Mouse (Mus musculus): ENCODE measurements around the gene Galnt9. TPM values are rescaled to one million over a fixed set of nuclear protein-coding genes. Genes with fewer than 3 reads are reported as not detected.
A peak's percentile ranks its signal among the peaks of the same experiment; 100 is the strongest.

Galnt9 gene
- polyA plus RNA-seq, 1 experiment from 2014 or later = 0.16 TPM

GRCm38 (mm10) chr5:110635951-110636707 lies 92.0 kb downstream of the Galnt9 start:
- Histone ChIP-seq H3K4me2 (no peak overlapping the region), H3K36me3 (replicated peaks) (no peaks in the 10 kb centered on the region), H3K27me3 (0 out of 2 replicates have a peak, but pooled peaks cover 3% of the 10 kb centered on the region), H3K4me3 (replicated peaks) (no peak overlapping the region), H3K4me1 (replicated peaks) (0 out of 2 replicates have a peak, but pooled peaks cover 3% of the 10 kb centered on the region), H3K9ac (no peak overlapping the region), H3K27ac (replicated peaks) (no peak overlapping the region), H3K9me3 (replicated peaks) (no peaks in the 10 kb centered on the region)
- WGBS (ENCODE audit: insufficient replicate concordance) = 28% methylated on average over 6 of the region's 6 CpGs
- ATAC-seq (ENCODE audit: insufficient read depth) = no peak

- Histone ChIP-seq H3K4me1 (replicated peaks) (0 out of 2 replicates have a peak, but pooled peaks cover 3% of the 10 kb centered on the region), H3K36me3 (replicated peaks) (no peaks in the 10 kb centered on the region), H3K9me3 (replicated peaks) (no peaks in the 10 kb centered on the region), H3K4me2 (no peak overlapping the region), H3K9ac (no peak overlapping the region), H3K27me3 (0 out of 2 replicates have a peak, but pooled peaks cover 3% of the 10 kb centered on the region), H3K27ac (replicated peaks) (no peak overlapping the region), H3K4me3 (replicated peaks) (no peak overlapping the region)
- no peak for ATAC-seq (ENCODE audit: insufficient read depth)
- 58% methylated on average over 7 of the region's 7 CpGs for WGBS (ENCODE audit: insufficient replicate concordance)
These were observed 94.3 kb downstream of the Galnt9 start for GRCm38 (mm10) chr5:110638306-110639074.

DNA sequence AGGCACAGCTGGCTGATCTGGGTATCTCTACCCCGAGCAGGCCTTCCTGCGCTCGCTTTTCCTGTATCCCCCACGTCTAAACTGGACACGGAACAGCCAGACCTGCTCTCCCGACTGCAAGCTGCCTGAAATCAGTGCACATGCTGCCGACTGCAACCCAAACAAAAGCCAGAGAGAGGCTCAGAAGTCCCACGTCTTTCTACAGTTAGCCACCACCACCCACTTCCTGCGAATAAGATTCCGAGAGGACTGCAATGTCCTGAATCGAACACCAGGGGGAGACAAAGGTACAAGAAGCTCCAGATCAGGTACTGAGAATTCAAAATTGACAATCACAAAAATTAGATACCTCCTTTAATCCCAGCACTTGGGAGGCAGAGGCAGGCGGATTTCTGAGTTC lies 95.3 kb downstream of the Galnt9 start:
- H3K9ac ChIP-seq = no peak overlapping the region
- H3K36me3 ChIP-seq (replicated peaks) = no peaks in the 10 kb centered on the region
- 0 out of 2 replicates have a peak, but pooled peaks cover 3% of the 10 kb centered on the region for H3K27me3 ChIP-seq
- 0 out of 2 replicates have a peak, but pooled peaks cover 3% of the 10 kb centered on the region for H3K4me1 ChIP-seq (replicated peaks)
- no peak overlapping the region for H3K4me3 ChIP-seq (replicated peaks)
- ATAC-seq (ENCODE audit: insufficient read depth) = no peak
- peak overlapping the region; percentile 40; the same call in 1 of the 2 replicates for H3K4me2 ChIP-seq
- H3K9me3 ChIP-seq (replicated peaks) = no peaks in the 10 kb centered on the region
- WGBS (ENCODE audit: insufficient replicate concordance) = 18% methylated on average over 12 of the region's 12 CpGs
- no peak overlapping the region for H3K27ac ChIP-seq (replicated peaks)

GRCm38 (mm10) chr5:110646377-110646776 lies 102.2 kb downstream of the Galnt9 start:
- no peak overlapping the region for H3K9ac ChIP-seq
- peak overlapping the region; percentile 1; the same call in 1 of the 2 replicates for H3K4me2 ChIP-seq
- no peak overlapping the region for H3K4me3 ChIP-seq (replicated peaks)
- peaks cover 58% of the 10 kb centered on the region for H3K36me3 ChIP-seq (replicated peaks)
- H3K27me3 ChIP-seq = no peaks in the 10 kb centered on the region
- no peaks in the 10 kb centered on the region for H3K9me3 ChIP-seq (replicated peaks)
- H3K27ac ChIP-seq (replicated peaks) = peak overlapping the region; percentile 59
- peak; percentile 82 for ATAC-seq (ENCODE audit: insufficient read depth)
- H3K4me1 ChIP-seq (replicated peaks) = peaks cover 23% of the 10 kb centered on the region

GRCm38 (mm10) chr5:110652719-110653648 lies 108.8 kb downstream of the Galnt9 start, which contains the start of the genes Noc4l and Ddx51:
TSS of gene Noc4l (minus strand) at chr5:110653417.
TSS of gene Ddx51 (plus strand) at chr5:110653451.
- Histone ChIP-seq H3K27me3 (no peaks in the 10 kb centered on the region), H3K9me3 (replicated peaks) (no peaks in the 10 kb centered on the region), H3K27ac (replicated peaks) (peak within 1 kb of the TSS; percentile 62), H3K4me3 (replicated peaks) (peak within 1 kb of the TSS; percentile 94), H3K9ac (peak within 1 kb of the TSS; percentile 80), H3K4me1 (replicated peaks) (peaks cover 33% of the 10 kb centered on the region), H3K36me3 (replicated peaks) (peaks cover 70% of the 10 kb centered on the region), H3K4me2 (peak within 1 kb of the TSS; percentile 97)
- peak; percentile 84 for ATAC-seq (ENCODE audit: insufficient read depth)
- WGBS (ENCODE audit: insufficient replicate concordance) = under 1% methylated on average over 91 of the region's 91 CpGs

- peak overlapping the region; percentile 94 for H3K4me3 ChIP-seq (replicated peaks)
- WGBS (ENCODE audit: insufficient replicate concordance) = under 1% methylated on average over 33 of the region's 37 CpGs
- no peaks in the 10 kb centered on the region for H3K27me3 ChIP-seq
- no peaks in the 10 kb centered on the region for H3K9me3 ChIP-seq (replicated peaks)
- peaks cover 69% of the 10 kb centered on the region for H3K36me3 ChIP-seq (replicated peaks)
- peaks cover 33% of the 10 kb centered on the region for H3K4me1 ChIP-seq (replicated peaks)
- peak overlapping the region; percentile 97 for H3K4me2 ChIP-seq
- peak; percentile 35 for ATAC-seq (ENCODE audit: insufficient read depth)
- H3K9ac ChIP-seq = peak overlapping the region; percentile 80
- H3K27ac ChIP-seq (replicated peaks) = peak overlapping the region; percentile 33; the same call in 1 of the 2 replicates
These were observed 109.5 kb downstream of the Galnt9 start for GRCm38 (mm10) chr5:110653686-110654085.

- Histone ChIP-seq H3K4me2 (no peak overlapping the region), H3K36me3 (replicated peaks) (peaks cover 84% of the 10 kb centered on the region), H3K4me1 (replicated peaks) (peaks cover 2% of the 10 kb centered on the region), H3K27me3 (no peaks in the 10 kb centered on the region), H3K4me3 (replicated peaks) (no peak overlapping the region), H3K9me3 (replicated peaks) (no peaks in the 10 kb centered on the region), H3K9ac (no peak overlapping the region), H3K27ac (replicated peaks) (no peak overlapping the region)
- ATAC-seq (ENCODE audit: insufficient read depth) = no peak
These were observed 115.5 kb downstream of the Galnt9 start for GRCm38 (mm10) chr5:110659682-110660081.

DNA sequence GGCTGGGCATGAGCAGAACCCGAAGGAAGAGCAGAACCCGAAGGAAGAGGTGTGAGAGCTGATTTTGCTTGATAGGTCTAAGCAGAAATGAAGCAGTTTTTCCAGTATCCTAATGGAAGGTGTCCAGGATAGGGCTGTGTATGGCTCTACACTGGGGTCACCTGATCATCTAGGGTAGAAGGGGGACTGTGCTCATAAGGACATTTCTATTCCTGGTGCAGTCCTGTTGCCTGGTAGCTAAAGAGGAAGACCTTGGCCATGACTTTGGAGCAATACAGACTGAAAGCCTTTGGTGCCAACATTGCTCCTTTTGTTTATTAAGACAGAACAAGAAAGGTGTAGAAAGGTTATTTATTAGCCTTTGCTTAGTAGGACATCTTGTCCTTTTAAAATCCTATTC lies 119.9 kb downstream of the Galnt9 start:
- H3K27me3 ChIP-seq = no peaks in the 10 kb centered on the region
- H3K36me3 ChIP-seq (replicated peaks) = peaks cover 86% of the 10 kb centered on the region
- no peak for ATAC-seq (ENCODE audit: insufficient read depth)
- no peak overlapping the region for H3K4me3 ChIP-seq (replicated peaks)
- H3K4me1 ChIP-seq (replicated peaks) = no peaks in the 10 kb centered on the region
- WGBS (ENCODE audit: insufficient replicate concordance) = 80% methylated on average over 2 of the region's 2 CpGs
- H3K4me2 ChIP-seq = no peak overlapping the region
- H3K9ac ChIP-seq = no peak overlapping the region
- H3K27ac ChIP-seq (replicated peaks) = no peak overlapping the region
- H3K9me3 ChIP-seq (replicated peaks) = no peaks in the 10 kb centered on the region

- Histone ChIP-seq H3K4me2 (no peak overlapping the region), H3K27me3 (no peaks in the 10 kb centered on the region), H3K4me3 (replicated peaks) (no peak overlapping the region), H3K9ac (no peak overlapping the region), H3K27ac (replicated peaks) (no peak overlapping the region), H3K4me1 (replicated peaks) (no peaks in the 10 kb centered on the region), H3K9me3 (replicated peaks) (no peaks in the 10 kb centered on the region), H3K36me3 (replicated peaks) (peaks cover 86% of the 10 kb centered on the region)
- 84% methylated on average over 2 of the region's 2 CpGs for WGBS (ENCODE audit: insufficient replicate concordance)
- ATAC-seq (ENCODE audit: insufficient read depth) = peak; percentile 34; the same call in 1 of the 2 replicates
These were observed 120.7 kb downstream of the Galnt9 start for GRCm38 (mm10) chr5:110664750-110665269.

DNA sequence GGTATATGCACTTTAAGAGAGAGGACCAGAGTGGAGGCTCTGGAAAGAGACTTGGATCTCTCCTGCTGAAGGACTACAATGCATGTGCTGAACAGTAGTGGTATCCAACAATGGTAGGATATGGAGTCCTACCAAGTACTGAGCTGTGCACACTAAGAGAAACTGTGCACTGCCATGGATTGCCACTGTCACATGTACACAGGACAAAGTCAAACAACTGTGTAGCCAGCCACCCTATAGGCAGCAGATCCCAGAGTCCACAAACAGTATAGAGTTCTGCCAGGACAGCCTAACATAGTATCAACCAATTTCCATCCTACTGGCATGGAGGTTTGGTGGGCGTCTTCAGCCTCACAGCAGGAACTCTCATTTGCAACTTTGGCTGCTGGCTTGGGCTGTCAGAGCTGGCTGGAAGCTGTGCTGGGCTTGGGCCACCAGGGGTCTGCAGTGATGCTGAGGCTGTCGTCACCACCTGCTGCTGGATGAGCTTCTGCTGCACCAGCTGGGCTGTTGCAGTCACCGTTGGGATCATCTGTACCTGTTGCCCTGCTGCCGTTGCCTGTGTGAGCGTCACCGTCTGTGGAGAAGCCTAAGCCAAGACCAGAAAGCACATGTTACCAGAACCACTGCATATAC lies 121.4 kb downstream of the Galnt9 start:
- Histone ChIP-seq H3K27ac (replicated peaks) (no peak overlapping the region), H3K9ac (no peak overlapping the region), H3K36me3 (replicated peaks) (peaks cover 86% of the 10 kb centered on the region), H3K27me3 (no peaks in the 10 kb centered on the region), H3K4me3 (replicated peaks) (no peak overlapping the region), H3K4me2 (no peak overlapping the region), H3K9me3 (replicated peaks) (no peaks in the 10 kb centered on the region), H3K4me1 (replicated peaks) (no peaks in the 10 kb centered on the region)
- peak; percentile 49 for ATAC-seq (ENCODE audit: insufficient read depth)
- 82% methylated on average over 6 of the region's 6 CpGs for WGBS (ENCODE audit: insufficient replicate concordance)
